Mouse (Mus musculus) heart, postnatal 36 days (tissue): ENCODE measurements at regions not wholly inside any gene's neighbourhood (a gene's known extent, or its start where the extent isn't known, plus 50 kb on each side); places are given as distances from the start of the nearest gene placed in this dataset.

Experiments
- DNase-seq, 2 experiments: peaks; one replicate each; pipeline ENCODE4 v3.0.0; 2021 to 2022
- intact Hi-C: fragments of 180-260 bp; cut with DNase I; formaldehyde crosslinking; loops from one replicate; pipeline ENCODE4 v1.15.1; 2025

- DNase-seq: peak; percentile 16 to 22
- intact Hi-C loops: loop anchor here (2.0 to 5.0 kb wide), 2 partner anchors 63 to 138 kb away; no protein-coding TSS in a partner anchor
Observed at GRCm38 (mm10) chr6:117489761-117490396, 321.5 kb downstream of the Cxcl12 start.

GRCm38 (mm10) chr6:117494971-117495370 lies 326.6 kb downstream of the Cxcl12 start:
- intact Hi-C loops: loop anchor here (5.0 kb wide), 1 partner anchor 143 kb away; no protein-coding TSS in a partner anchor
- DNase-seq: no peak

GRCm38 (mm10) chr6:117497337-117497736 lies 329.0 kb downstream of the Cxcl12 start:
- intact Hi-C loops: no loop called here

GRCm38 (mm10) chr6:117497904-117498303 lies 329.6 kb downstream of the Cxcl12 start:
- peak; percentile 18 to 22 for DNase-seq
- intact Hi-C loops: no loop called here

More at GRCm38 (mm10) chr6:117497337-117497736, 329.0 kb downstream of the Cxcl12 start:
- DNase-seq: peak in 1 of 2 experiments; percentile 12

GRCm38 (mm10) chr6:117502346-117502745 lies 334.0 kb downstream of the Cxcl12 start:
- intact Hi-C loops: no loop called here
- no peak for DNase-seq

GRCm38 (mm10) chr6:117504771-117505170 lies 336.2 kb upstream of the Zfp637 start:
- no peak for DNase-seq
- intact Hi-C loops: no loop called here

- DNase-seq: no peak
- intact Hi-C loops: no loop called here
Observed at GRCm38 (mm10) chr6:117505431-117505830, 335.5 kb upstream of the Zfp637 start.

GRCm38 (mm10) chr6:117506619-117507018 lies 334.4 kb upstream of the Zfp637 start:
- DNase-seq: no peak
- intact Hi-C loops: no loop called here

- DNase-seq: no peak
Observed at GRCm38 (mm10) chr6:117508860-117509259, 332.1 kb upstream of the Zfp637 start.

GRCm38 (mm10) chr6:117510026-117510425 lies 331.0 kb upstream of the Zfp637 start:
- no peak for DNase-seq
- intact Hi-C loops: no loop called here

More at GRCm38 (mm10) chr6:117508860-117509259, 332.1 kb upstream of the Zfp637 start:
- intact Hi-C loops: no loop called here

- intact Hi-C loops: no loop called here
Observed at GRCm38 (mm10) chr6:117514831-117515230, 326.1 kb upstream of the Zfp637 start.

GRCm38 (mm10) chr6:117516906-117517305 lies 324.1 kb upstream of the Zfp637 start:
- DNase-seq: no peak
- intact Hi-C loops: no loop called here

More at GRCm38 (mm10) chr6:117514831-117515230, 326.1 kb upstream of the Zfp637 start:
- DNase-seq: no peak

- intact Hi-C loops: no loop called here
- DNase-seq: no peak
Observed at GRCm38 (mm10) chr6:117518939-117519338, 322.0 kb upstream of the Zfp637 start.

- DNase-seq: no peak
- intact Hi-C loops: no loop called here
Observed at GRCm38 (mm10) chr6:117519466-117519865, 321.5 kb upstream of the Zfp637 start.

GRCm38 (mm10) chr6:117526161-117526935 lies 314.6 kb upstream of the Zfp637 start:
- DNase-seq: no peak
- intact Hi-C loops: no loop called here

GRCm38 (mm10) chr6:117527526-117527925 lies 313.5 kb upstream of the Zfp637 start:
- intact Hi-C loops: no loop called here
- DNase-seq: no peak

- DNase-seq: no peak
Observed at GRCm38 (mm10) chr6:117534149-117534548, 306.8 kb upstream of the Zfp637 start.

GRCm38 (mm10) chr6:117534991-117535390 lies 306.0 kb upstream of the Zfp637 start:
- no peak for DNase-seq
- intact Hi-C loops: no loop called here

More at GRCm38 (mm10) chr6:117534149-117534548, 306.8 kb upstream of the Zfp637 start:
- intact Hi-C loops: no loop called here

- no peak for DNase-seq
- intact Hi-C loops: no loop called here
Observed at GRCm38 (mm10) chr6:117536084-117536483, 304.9 kb upstream of the Zfp637 start.

GRCm38 (mm10) chr6:117542431-117542830 lies 298.5 kb upstream of the Zfp637 start:
- no peak for DNase-seq
- intact Hi-C loops: no loop called here
